Mouse (Mus musculus) left cerebral cortex, postnatal 25 days (tissue): ENCODE results near the gene Ttll3. TPM values are rescaled to one million over a fixed set of nuclear protein-coding genes. Genes with fewer than 3 reads are reported as not detected.

Source experiments
- DNase-seq, 2 experiments: peaks; one replicate each; pipeline ENCODE4 v3.0.0; 2022; ENCODE audit warnings: low spot score in 2 of 2, mixed read lengths in 1 of 2
- intact Hi-C: fragments of 180-260 bp; cut with DNase I; formaldehyde crosslinking; loops from one replicate; pipeline ENCODE4 v1.15.1; 2025
- total RNA-seq, 2 experiments: library from RNA; stranded (reverse); gene quantifications; 2 replicates each; pipeline ENCODE4 v1.2.3; 2021

Ttll3 gene
- total RNA-seq, 2 experiments from 2014 or later = 11.5 to 13.1 TPM

DNA sequence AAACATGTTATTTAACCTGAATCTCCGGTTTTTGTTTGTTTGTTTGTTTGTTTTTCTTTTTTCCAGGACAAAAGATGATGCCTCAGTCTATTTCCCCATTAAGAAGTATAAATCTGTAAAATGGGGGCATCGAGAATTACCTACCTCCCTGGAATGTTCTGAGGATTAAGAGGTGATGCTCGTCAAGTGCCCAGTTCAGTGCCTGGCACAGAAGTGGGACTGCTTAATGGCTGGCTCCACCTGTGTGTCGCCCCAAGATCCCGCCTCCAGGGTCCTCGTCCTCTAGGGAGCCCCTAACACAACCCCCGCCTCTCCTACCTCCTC, 11.9 kb upstream of the Ttll3 start:
- DNase-seq = no peak
- intact Hi-C loops = no loop called here

DNA sequence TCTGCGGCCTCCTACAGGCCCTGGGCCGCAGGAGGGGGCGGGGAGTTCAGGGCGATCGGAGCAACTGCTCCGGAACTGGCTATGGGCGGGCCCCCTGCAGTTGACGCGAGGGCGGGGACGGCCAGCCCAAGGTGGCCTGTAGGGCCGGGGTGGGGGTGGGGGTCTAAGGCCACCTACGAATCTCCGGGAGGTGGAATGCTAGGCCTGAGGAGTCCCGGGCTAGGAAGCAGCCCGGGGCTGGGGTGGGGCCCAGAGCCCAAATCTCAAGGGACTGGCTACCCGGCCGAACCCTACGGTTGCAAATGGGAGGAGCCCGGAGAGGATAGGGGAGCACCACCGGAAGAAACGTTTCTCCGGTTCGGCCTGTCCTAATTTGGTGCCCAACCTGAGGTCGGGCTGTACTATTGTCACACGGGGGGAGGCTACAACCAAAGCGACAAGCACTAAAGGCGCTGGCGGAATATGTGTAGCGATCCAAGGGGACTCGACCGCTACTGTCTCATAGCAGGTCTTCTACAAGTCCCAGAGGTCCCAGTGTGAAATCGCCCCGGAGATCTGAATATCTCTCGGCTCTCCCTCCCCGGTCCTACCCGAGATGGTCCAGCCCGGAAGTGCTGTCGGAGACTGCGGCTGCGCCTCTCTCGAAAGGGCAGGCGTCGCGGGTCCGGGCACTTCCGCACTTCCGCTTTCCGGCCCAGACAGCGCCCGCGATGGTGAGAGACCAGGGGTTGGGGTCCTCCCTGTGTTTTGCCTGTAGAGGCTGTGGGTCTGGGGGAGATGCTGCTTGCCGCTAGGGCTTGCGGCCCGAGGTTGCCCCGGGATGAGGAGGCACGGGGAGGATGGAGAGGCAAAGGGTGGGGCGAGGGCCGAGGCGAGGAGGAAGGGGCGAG, 11.3 kb upstream of the Ttll3 start, which contains the start of the genes Tada3 and Arpc4:
Gene Tada3, minus strand, starts transcription at position 388 of the 890 bp plus-strand sequence.
Gene Arpc4, plus strand, starts transcription at position 620 of the 890 bp plus-strand sequence.
- intact Hi-C loops = no loop called here
- peak; percentile 91 to 93 for DNase-seq

DNA sequence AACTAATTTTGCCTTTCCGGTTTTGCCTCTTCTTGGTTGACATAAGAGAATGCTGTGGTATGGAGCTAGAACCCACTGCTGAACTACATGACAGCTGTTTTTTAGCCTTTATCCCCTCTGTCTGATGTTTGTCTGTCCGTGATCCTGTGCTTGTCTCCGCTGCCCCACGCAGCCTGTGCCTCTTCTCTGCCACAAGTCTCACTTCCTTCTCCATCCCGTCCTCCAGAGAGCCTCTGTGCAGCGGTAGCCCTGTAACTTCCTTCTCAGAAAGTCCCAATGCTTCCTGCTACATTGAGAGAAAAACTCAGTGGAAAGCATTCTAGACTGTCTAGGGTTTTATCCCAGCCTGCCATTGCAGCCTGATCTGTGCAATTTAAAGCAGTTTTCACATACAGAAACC, 9.8 kb upstream of the Ttll3 start:
- no peak for DNase-seq
- intact Hi-C loops = no loop called here

DNA sequence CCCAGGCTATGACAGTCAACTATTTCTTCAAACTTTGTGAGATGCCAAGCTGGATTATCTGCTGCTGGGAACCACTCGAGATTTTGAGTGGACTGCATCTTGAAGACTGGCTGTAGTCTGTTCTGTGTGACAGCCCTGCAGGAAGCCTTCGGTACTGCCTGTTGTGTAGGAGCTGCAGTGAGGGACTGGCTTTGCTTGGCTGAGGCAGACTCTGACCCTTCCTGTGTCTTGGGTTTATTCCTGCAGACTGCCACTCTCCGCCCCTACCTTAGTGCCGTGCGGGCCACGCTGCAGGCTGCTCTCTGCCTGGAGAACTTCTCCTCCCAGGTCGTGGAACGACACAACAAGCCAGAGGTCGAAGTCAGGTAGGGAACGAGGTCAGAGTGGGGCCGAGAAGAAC, 8.6 kb upstream of the Ttll3 start:
- no peak for DNase-seq
- intact Hi-C loops = no loop called here

DNA sequence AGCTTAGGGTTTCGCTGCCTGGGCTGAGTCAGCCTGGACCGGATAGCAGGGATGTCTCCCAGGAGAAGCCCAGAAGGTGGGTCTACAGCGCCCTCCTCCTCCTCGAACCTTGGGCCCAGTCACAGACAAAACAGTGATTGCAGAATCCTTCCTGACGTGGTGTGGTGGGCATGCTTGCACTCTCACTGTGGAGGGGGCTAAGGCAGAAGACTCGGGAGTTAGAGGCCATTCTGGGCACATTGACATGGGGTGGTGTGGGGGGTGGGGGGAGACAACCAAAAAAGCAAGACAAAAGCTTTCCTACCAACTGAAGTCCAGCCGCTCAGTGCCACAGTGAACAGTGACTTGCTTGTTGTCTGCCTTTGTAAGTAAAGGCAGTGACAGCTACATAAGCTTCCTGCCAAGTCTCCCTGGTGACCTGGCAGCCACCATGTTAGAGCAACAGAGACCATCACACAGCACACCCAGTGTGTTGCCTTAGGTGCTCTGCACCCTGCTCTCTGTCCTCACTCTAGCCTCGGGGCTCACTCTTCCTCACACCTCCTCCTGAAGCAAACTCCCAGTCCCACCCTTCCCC, 4.6 kb upstream of the Ttll3 start:
- intact Hi-C loops = no loop called here
- no peak for DNase-seq

DNA sequence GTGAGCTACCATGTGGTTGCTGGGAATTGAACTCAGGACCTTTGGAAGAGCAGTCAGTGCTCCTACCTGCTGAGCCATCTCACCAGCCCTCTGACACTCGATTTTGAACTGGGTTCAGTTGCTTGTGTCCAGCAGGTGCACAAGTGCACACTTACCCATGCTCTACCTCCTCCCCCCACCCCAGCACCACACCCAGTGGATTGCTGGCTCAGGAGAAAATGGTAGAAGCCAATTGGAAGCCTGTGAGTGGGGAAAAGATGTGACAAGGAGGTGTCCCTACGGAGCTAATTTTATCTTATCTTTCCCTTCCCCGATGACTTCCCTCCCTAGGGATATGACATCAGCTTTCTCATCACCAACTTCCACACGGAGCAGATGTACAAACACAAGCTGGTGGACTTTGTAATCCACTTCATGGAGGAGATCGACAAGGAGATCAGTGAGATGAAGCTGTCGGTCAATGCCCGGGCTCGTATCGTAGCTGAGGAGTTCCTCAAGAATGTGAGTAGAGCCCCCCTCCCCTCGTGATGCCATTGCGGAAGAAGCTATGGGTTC, 3.8 kb upstream of the Ttll3 start:
- intact Hi-C loops = no loop called here

DNA sequence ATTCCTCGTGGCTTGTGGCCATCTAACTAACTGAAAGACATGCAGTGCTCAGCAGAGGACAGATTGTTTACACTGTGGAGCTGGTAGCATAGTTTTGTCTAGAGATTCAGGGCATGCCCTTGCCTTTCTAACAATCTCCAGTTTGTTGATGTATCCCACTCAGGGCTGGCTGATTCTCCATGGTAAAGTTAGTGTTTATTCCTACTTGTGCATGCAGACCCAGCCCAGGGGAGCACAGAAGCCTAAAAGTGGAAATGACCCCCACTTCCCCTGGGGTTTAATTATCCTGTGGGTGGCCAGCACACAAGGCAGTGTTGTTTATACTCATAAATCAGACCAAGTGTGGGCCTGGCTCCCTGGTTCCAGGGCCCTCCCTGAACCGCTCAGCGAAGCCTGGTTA, 3.0 kb upstream of the Ttll3 start:
- intact Hi-C loops = no loop called here
- no peak for DNase-seq

More for the DNA sequence above, 3.8 kb upstream of the Ttll3 start:
- DNase-seq = no peak

DNA sequence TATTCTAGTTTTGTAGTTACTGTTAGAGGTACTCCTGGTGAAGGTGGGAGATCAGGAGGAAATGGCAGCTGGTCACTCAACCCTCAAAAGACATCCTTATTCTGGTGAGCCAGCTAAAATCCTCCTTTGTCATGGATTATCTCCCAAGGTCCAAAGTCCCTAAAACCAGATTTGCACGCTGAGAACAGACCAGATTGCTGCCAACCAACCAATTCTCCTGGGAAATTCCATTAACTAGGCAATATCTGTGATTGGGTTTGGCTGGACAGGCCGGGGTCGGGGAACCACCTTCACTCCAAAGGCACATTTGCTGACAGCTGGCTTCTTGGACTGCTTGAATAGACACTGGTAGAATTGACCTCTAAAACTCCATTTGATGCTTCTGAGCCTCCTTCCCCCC, 1.7 kb downstream of the Ttll3 start:
- intact Hi-C loops = no loop called here
- no peak for DNase-seq

DNA sequence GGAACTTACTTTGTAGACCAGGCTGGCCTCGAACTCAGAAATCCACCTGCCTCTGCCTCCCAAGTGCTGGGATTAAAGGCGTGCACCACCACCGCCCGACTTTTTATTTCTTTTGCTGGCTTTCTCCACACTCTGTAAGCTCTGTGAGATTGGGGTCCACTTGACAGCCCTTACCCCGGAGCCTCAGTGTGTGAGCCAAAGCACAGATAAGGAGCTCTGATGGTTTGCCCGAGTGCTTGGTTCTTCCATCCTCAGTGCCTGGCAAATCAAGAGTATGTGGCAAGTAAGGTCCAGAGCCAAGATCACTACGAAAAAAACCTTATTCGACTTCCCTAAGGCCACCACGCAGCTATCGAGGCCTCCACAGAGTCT, 2.9 kb downstream of the Ttll3 start:
- intact Hi-C loops = no loop called here
- DNase-seq = no peak

DNA sequence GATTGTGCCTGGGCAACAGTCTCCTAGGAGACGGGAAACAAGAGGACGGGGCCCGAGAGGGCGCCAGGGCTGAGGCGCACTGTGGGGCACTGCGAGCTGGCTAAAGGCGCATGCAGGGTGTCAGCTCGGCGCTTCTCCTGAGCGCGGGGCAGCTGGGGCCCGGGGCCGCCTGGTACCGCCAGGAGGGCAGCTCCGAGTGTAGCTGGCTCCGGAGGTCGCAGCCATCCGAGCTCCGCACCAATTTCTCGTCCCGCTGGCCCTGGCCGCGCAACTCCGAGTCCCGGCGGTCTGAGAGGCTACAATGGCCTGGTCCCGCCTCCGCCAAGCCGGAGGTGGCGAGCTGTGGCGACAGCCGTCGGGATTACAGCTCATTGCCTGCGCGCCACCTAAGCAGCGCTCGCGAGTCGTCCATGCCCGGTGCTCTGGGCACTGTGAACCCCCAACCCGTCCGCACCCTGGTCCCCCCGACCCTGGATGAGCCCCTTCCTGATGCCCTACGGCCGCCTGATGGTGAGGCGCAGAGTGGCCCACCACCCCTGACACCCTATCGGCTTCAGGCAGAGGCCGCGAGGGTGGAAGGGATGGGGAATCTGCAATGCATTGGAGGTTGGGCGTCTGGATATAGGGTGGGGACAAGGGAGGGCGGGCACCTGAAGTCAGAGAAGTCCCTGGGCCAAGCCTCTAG, 3.5 kb downstream of the Ttll3 start:
- peak; percentile 42 to 44 for DNase-seq
- intact Hi-C loops = no loop called here

DNA sequence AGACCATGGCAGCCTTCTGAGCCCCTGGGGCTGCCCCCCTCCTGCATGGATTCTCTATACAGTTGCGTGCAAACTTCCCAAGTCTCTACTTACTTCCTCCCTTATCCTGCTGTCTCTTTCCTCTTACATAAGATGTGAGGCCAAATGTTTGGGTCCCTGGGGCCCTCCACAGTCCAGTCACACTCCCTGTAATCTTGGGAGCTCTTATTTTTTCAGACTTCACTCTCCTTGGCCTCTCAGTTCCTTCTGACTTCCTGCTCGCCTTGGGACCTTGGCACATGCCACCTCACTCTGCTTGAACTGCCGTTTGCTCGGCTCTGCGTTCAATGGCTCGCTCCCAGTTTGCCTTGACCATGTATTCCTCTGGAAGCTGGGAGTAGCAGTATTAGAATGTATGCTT, 4.9 kb downstream of the Ttll3 start:
- DNase-seq = no peak
- intact Hi-C loops = no loop called here

DNA sequence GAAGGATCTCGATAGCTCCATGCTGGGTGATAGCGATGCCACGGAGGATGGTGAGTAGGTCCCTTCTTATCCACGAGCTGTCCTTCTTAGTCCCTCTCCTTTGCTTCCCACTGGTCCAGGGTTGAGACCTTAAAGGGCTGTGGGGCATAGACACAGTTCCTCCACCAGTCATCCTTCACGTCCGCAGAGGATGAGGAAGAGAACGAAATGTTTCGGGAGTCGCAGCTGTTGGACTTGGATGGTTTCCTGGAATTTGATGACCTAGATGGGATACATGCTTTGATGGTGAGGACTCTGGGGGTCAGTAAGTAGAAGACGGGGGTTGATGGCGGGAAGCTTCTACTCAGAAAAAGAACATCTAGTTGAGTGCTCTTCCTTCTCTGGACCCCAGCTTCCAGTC, 5.8 kb downstream of the Ttll3 start:
- intact Hi-C loops = no loop called here
- no peak for DNase-seq

DNA sequence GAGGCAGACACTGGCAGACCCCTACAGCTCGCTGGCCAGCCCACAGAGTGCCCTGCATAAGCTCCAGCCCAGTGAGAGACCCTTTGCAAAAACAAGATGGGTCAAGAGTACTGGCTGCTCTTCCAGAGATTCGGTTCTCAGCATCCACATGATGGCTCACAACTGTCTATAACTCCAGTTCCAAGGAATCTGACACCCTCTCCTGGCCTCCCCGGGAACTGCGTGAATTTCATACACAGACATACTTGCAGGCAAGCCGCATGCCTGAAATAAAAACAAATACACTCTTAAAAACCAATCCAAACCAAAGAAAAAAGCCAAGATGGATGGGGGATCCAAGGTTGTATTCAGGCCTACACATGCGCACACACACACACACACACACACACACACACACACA, 6.4 kb downstream of the Ttll3 start:
- no peak for DNase-seq
- intact Hi-C loops = no loop called here

DNA sequence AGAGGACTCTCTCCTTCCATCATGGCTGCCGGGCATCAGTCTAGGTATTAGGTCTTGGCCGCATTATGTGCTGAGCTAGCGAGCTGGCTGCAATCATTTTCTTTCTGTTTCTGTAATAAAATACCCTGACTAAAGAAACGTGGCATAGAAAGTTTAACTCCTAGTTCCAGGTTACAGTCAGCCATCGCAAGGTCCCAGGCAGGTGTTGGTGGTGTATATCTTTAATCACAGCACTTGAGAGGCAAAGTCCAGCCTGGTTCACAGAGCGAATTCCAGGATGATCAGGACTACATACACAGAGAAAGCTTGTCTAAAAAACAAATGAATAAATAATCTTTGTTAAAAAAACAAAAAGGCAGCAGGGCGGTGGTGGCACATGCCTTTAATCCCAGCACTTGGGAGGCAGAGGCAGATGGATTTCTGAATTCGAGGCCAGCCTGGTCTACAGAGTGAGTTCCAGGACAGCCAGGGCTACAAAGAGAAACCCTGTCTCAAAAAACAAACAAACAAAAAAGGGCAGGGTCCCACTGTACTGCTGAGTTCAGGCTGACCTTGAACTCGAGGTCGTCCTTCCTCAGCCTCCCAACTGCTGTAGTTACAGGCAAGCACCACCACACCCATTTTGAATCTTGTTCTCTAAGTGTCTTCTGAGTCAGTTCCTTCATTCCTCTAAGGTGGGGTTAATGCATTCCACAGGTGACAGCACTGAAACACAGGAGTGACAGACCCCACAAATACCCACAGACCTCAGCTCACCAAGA, 7.4 kb downstream of the Ttll3 start:
- intact Hi-C loops = no loop called here

DNA sequence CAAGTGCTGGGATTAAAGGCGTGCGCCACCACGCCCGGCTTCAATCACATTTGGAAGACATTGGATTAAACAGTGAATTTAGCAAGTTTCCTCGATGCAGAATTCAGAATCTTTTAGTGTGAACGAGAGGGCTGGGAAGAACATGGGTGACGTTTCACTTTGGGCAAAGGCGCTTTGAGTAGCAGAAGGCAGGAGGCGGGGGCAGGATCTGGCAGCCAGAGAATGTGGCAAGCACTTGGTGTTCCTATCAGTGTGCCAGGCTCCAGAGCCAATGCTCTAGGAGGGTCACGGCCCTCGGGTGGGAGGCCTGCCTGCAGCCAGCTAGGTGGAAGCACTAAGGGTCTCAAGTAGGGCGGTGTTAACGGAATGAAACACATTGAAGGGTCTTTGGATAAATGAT, 13.0 kb downstream of the Ttll3 start:
- intact Hi-C loops = no loop called here
- peak in 1 of 2 experiments; percentile 65 for DNase-seq

More for the DNA sequence above, 7.4 kb downstream of the Ttll3 start:
- DNase-seq = no peak

DNA sequence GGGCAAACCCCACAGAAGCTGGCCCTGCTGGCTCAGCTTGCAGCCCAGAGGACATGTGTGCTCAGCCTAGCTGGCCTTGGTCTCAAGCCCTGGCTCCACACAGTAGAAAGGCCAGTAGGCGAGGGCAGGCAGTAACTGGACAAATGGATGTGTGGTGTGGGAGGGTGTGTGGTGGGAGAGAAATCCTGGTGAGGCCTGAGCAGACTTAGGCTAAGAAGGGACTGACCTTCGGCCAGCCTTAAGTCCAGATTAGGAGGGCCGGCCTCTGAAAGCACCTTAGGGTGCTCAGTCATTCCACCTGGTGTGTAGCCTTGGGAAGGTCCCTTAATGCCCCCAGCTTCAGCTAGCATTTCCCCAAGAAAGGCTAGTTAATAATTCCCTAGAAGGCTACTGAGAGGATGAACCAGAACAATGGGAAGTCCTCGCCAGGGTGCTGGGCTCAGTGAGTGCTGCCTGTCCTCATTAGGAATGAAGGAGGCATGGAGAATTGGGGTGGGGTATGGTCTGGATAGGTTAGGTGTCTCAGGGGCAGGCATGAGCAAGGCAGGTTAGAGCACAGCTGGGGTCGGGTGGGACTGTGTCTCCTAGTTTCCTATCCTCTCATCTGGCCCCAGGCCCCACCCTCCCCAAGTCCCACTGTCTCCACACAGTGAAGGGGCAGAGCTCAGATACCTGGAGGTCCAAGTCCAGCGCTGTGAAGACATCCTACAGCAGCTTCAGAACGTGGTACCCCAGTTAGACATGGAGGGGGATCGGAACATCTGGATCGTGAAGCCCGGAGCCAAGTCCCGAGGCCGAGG, 15.8 kb downstream of the Ttll3 start:
- intact Hi-C loops = no loop called here
- no peak for DNase-seq

DNA sequence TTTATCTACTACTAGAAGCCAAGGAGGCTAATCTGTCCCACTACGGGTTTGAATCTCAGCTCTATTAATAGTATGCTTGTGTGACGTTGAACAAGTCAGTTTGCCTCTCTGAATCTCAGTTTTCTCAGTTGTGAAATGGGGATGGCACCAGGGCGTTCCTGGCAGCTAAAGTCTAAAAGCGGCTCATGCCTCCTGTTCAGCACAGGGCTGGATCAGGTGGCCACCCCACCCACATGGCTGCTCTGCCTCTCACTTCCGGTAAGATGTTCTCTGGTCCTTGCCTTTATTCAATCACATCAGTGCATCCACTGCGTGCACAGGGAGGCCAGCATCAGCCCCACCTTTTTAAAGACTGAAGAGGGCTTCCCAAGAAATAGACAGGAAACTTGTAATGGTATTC, 16.4 kb downstream of the Ttll3 start:
- peak; percentile 35 to 89 for DNase-seq

DNA sequence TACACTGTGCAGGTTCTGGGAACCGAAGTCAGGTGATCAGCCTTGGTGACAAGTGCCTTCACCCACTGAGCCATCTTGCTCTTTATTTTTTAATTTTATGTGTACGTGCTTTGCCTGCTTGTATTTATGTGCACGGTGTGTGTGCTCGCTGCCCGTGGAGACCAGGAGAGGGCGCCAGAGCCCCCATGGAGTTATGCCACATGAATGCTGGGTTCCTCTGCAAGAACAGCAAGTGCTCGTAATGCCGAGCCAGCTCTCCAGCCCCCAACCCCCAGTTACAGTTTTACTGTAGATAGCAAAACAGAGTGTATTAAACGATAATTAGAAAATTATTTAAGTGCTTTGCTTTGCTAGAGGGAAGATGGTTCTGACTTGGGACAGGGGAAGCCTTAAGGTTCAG, 17.6 kb downstream of the Ttll3 start:
- DNase-seq = no peak
- intact Hi-C loops = no loop called here

More for the DNA sequence above, 16.4 kb downstream of the Ttll3 start:
- intact Hi-C loops = no loop called here

DNA sequence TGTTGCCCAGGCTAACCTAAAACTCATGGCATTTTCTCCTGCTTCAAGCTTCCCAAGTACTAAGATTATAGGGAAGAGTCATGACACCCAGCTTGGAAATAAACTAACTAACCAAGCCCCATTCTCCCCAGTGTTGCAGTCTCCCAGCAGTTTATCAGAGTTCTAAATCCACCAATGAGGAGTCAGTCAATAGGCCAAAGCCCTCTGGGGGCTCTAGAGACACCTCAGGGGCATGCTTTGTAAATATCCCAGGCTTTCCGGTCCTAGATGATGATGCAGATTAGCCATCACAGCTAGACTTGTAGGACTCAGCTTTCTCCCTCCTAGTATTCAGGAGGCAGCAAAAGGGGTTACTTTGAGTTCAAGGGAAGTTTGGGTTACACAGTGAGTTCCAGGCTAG, 20.9 kb downstream of the Ttll3 start:
- DNase-seq = no peak
- intact Hi-C loops = no loop called here
